Mouse (Mus musculus): ENCODE data around the gene Acsl5. TPM values are rescaled to one million over a fixed set of nuclear protein-coding genes. Genes with fewer than 3 reads are reported as not detected.

Acsl5 gene
- total RNA-seq, 1 experiment from 2014 or later: 94.6 TPM

GRCm38 (mm10) chr19:55332641-55333268, 81.0 kb downstream of the Acsl5 start:
- DNase-seq: peak; percentile 10

- no peak for DNase-seq
Measured at GRCm38 (mm10) chr19:55335881-55336280, 84.1 kb downstream of the Acsl5 start.

GRCm38 (mm10) chr19:55336441-55336840, 84.7 kb downstream of the Acsl5 start:
- DNase-seq: no peak

GRCm38 (mm10) chr19:55337066-55337465, 85.3 kb downstream of the Acsl5 start:
- no peak for DNase-seq

- no peak for DNase-seq
Measured at GRCm38 (mm10) chr19:55337664-55338063, 85.9 kb downstream of the Acsl5 start.

- DNase-seq: no peak
Measured at GRCm38 (mm10) chr19:55340521-55340920, 88.8 kb downstream of the Acsl5 start.

GRCm38 (mm10) chr19:55341377-55341776, 89.6 kb downstream of the Acsl5 start:
- DNase-seq: no peak

GRCm38 (mm10) chr19:55342423-55342822, 90.7 kb downstream of the Acsl5 start:
- no peak for DNase-seq

- no peak for DNase-seq
Measured at GRCm38 (mm10) chr19:55343274-55343673, 91.5 kb downstream of the Acsl5 start.

Other genes starting within 250 kb of the Acsl5 start
- gene Gpam, start 124.7 kb upstream of the Acsl5 start, total RNA-seq (2021): 573 and 601 TPM in 2 replicates
- gene Tectb, start 71.2 kb upstream of the Acsl5 start, total RNA-seq (2021): 0.67 and 1.2 TPM in 2 replicates
- gene Gucy2g, start 10.7 kb upstream of the Acsl5 start, total RNA-seq (2021): not detected in 2 replicates
- 50.3 and 50.9 TPM in 2 replicates for gene Zdhhc6, start 64.1 kb downstream of the Acsl5 start, total RNA-seq (2021)
- 36.8 and 38.4 TPM in 2 replicates for gene Vti1a, start 64.4 kb downstream of the Acsl5 start, total RNA-seq (2021)